Mouse (Mus musculus): ENCODE data around the gene Gm17720. TPM values are rescaled to one million over a fixed set of nuclear protein-coding genes. Genes with fewer than 3 reads are reported as not detected.

Gene Gm17720
- polyA plus RNA-seq (2012; rRNA removed) = not detected in 2 replicates
- polyA plus RNA-seq (2014; fragmentation: Nextera tagmentation; extraction: Ambion mirVana) = not detected in 2 replicates

- Histone ChIP-seq H3K4me3 (replicated peaks; ENCODE audit: low read length) (no peak within 1 kb of the TSS), H3K4me2 (replicated peaks; ENCODE audit: low read depth, low read length, severe bottlenecking) (no peak within 1 kb of the TSS), H3K27ac (replicated peaks; ENCODE audit: low read depth, low read length) (no peak within 1 kb of the TSS), H3K27me3 (ENCODE audit: control insufficient read depth, insufficient read depth, low read length) (no peaks in the 10 kb centered on the region), H3K9ac (ENCODE audit: low read depth, low read length, severe bottlenecking) (no peak within 1 kb of the TSS), H3K4me1 (ENCODE audit: control insufficient read depth, insufficient read depth, low read length) (no peaks in the 10 kb centered on the region), H3K9me3 (ENCODE audit: control insufficient read depth, low read length) (no peaks in the 10 kb centered on the region), H3K36me3 (ENCODE audit: control insufficient read depth, insufficient read depth, low read length) (no peaks in the 10 kb centered on the region)
- ATAC-seq (ENCODE audit: low FRiP score, low read depth) = no peak
- DNase-seq (ENCODE audit: low spot score) = no peak
- WGBS = 82% methylated on average over 3 of the region's 3 CpGs
- no peak for TF ChIP-seq POLR2A (IDR thresholded peaks at IDR 0.05; ENCODE audit: borderline replicate concordance, extremely low read depth, insufficient read depth, insufficient read length)
These were observed at the start of gene Gm17720 for GRCm38 (mm10) chr8:110102653-110103052. TSS of gene Gm17720 (minus strand) at chr8:110102753.

- Histone ChIP-seq H3K9ac (ENCODE audit: low read depth, low read length, severe bottlenecking) (no peak overlapping the region), H3K9me3 (ENCODE audit: control insufficient read depth, low read length) (no peaks in the 10 kb centered on the region), H3K4me3 (replicated peaks; ENCODE audit: low read length) (no peak overlapping the region), H3K27me3 (ENCODE audit: control insufficient read depth, insufficient read depth, low read length) (no peaks in the 10 kb centered on the region), H3K27ac (replicated peaks; ENCODE audit: low read depth, low read length) (no peak overlapping the region), H3K4me2 (replicated peaks; ENCODE audit: low read depth, low read length, severe bottlenecking) (no peak overlapping the region), H3K36me3 (ENCODE audit: control insufficient read depth, insufficient read depth, low read length) (no peaks in the 10 kb centered on the region), H3K4me1 (ENCODE audit: control insufficient read depth, insufficient read depth, low read length) (no peaks in the 10 kb centered on the region)
- TF ChIP-seq POLR2A (IDR thresholded peaks at IDR 0.05; ENCODE audit: borderline replicate concordance, extremely low read depth, insufficient read depth, insufficient read length) = no peak
- ATAC-seq (ENCODE audit: low FRiP score, low read depth) = no peak
- peak; percentile 61 for DNase-seq (ENCODE audit: low spot score)
- whole genome bisulfite sequencing = 1% methylated on average over 4 of the region's 4 CpGs
These were observed 43.0 kb upstream of the Gm17720 start for GRCm38 (mm10) chr8:110145538-110145937.

- H3K27ac ChIP-seq (replicated peaks; ENCODE audit: low read depth, low read length) = no peak overlapping the region
- no peaks in the 10 kb centered on the region for H3K27me3 ChIP-seq (ENCODE audit: control insufficient read depth, insufficient read depth, low read length)
- WGBS = 67% methylated on average over 4 of the region's 4 CpGs
- no peak overlapping the region for H3K4me3 ChIP-seq (replicated peaks; ENCODE audit: low read length)
- no peak for TF ChIP-seq POLR2A (IDR thresholded peaks at IDR 0.05; ENCODE audit: borderline replicate concordance, extremely low read depth, insufficient read depth, insufficient read length)
- H3K9ac ChIP-seq (ENCODE audit: low read depth, low read length, severe bottlenecking) = no peak overlapping the region
- no peak overlapping the region for H3K4me2 ChIP-seq (replicated peaks; ENCODE audit: low read depth, low read length, severe bottlenecking)
- H3K4me1 ChIP-seq (ENCODE audit: control insufficient read depth, insufficient read depth, low read length) = no peaks in the 10 kb centered on the region
- no peaks in the 10 kb centered on the region for H3K9me3 ChIP-seq (ENCODE audit: control insufficient read depth, low read length)
- no peak for DNase-seq (ENCODE audit: low spot score)
- ATAC-seq (ENCODE audit: low FRiP score, low read depth) = no peak
- no peaks in the 10 kb centered on the region for H3K36me3 ChIP-seq (ENCODE audit: control insufficient read depth, insufficient read depth, low read length)
These were observed 38.2 kb upstream of the Gm17720 start for GRCm38 (mm10) chr8:110140770-110141169.

GRCm38 (mm10) chr8:110140156-110140555, 37.6 kb upstream of the Gm17720 start:
- no peak overlapping the region for H3K9ac ChIP-seq (ENCODE audit: low read depth, low read length, severe bottlenecking)
- ATAC-seq (ENCODE audit: low FRiP score, low read depth) = no peak
- H3K27ac ChIP-seq (replicated peaks; ENCODE audit: low read depth, low read length) = no peak overlapping the region
- no peaks in the 10 kb centered on the region for H3K27me3 ChIP-seq (ENCODE audit: control insufficient read depth, insufficient read depth, low read length)
- TF ChIP-seq POLR2A (IDR thresholded peaks at IDR 0.05; ENCODE audit: borderline replicate concordance, extremely low read depth, insufficient read depth, insufficient read length) = no peak
- no peak overlapping the region for H3K4me3 ChIP-seq (replicated peaks; ENCODE audit: low read length)
- WGBS = 88% methylated on average over 3 of the region's 3 CpGs
- H3K9me3 ChIP-seq (ENCODE audit: control insufficient read depth, low read length) = no peaks in the 10 kb centered on the region
- no peaks in the 10 kb centered on the region for H3K4me1 ChIP-seq (ENCODE audit: control insufficient read depth, insufficient read depth, low read length)
- no peak overlapping the region for H3K4me2 ChIP-seq (replicated peaks; ENCODE audit: low read depth, low read length, severe bottlenecking)
- H3K36me3 ChIP-seq (ENCODE audit: control insufficient read depth, insufficient read depth, low read length) = no peaks in the 10 kb centered on the region
- no peak for DNase-seq (ENCODE audit: low spot score)

- no peak for ATAC-seq (ENCODE audit: low FRiP score, low read depth)
- H3K36me3 ChIP-seq (ENCODE audit: control insufficient read depth, insufficient read depth, low read length) = no peaks in the 10 kb centered on the region
These were observed 33.0 kb upstream of the Gm17720 start for GRCm38 (mm10) chr8:110135515-110135914.

GRCm38 (mm10) chr8:110134236-110134635, 31.7 kb upstream of the Gm17720 start:
- H3K27me3 ChIP-seq (ENCODE audit: control insufficient read depth, insufficient read depth, low read length) = no peaks in the 10 kb centered on the region
- ATAC-seq (ENCODE audit: low FRiP score, low read depth) = no peak
- H3K27ac ChIP-seq (replicated peaks; ENCODE audit: low read depth, low read length) = no peak overlapping the region
- H3K4me2 ChIP-seq (replicated peaks; ENCODE audit: low read depth, low read length, severe bottlenecking) = no peak overlapping the region
- H3K4me3 ChIP-seq (replicated peaks; ENCODE audit: low read length) = no peak overlapping the region
- DNase-seq (ENCODE audit: low spot score) = no peak
- TF ChIP-seq POLR2A (IDR thresholded peaks at IDR 0.05; ENCODE audit: borderline replicate concordance, extremely low read depth, insufficient read depth, insufficient read length) = no peak
- WGBS = 86% methylated on average over 8 of the region's 8 CpGs
- no peaks in the 10 kb centered on the region for H3K4me1 ChIP-seq (ENCODE audit: control insufficient read depth, insufficient read depth, low read length)
- no peaks in the 10 kb centered on the region for H3K9me3 ChIP-seq (ENCODE audit: control insufficient read depth, low read length)
- H3K9ac ChIP-seq (ENCODE audit: low read depth, low read length, severe bottlenecking) = no peak overlapping the region
- no peaks in the 10 kb centered on the region for H3K36me3 ChIP-seq (ENCODE audit: control insufficient read depth, insufficient read depth, low read length)

More at GRCm38 (mm10) chr8:110135515-110135914, 33.0 kb upstream of the Gm17720 start:
- H3K4me1 ChIP-seq (ENCODE audit: control insufficient read depth, insufficient read depth, low read length) = no peaks in the 10 kb centered on the region
- WGBS = 76% methylated on average over 7 of the region's 7 CpGs
- no peak overlapping the region for H3K9ac ChIP-seq (ENCODE audit: low read depth, low read length, severe bottlenecking)
- H3K4me3 ChIP-seq (replicated peaks; ENCODE audit: low read length) = no peak overlapping the region
- H3K27ac ChIP-seq (replicated peaks; ENCODE audit: low read depth, low read length) = no peak overlapping the region
- no peak overlapping the region for H3K4me2 ChIP-seq (replicated peaks; ENCODE audit: low read depth, low read length, severe bottlenecking)
- TF ChIP-seq POLR2A (IDR thresholded peaks at IDR 0.05; ENCODE audit: borderline replicate concordance, extremely low read depth, insufficient read depth, insufficient read length) = no peak
- no peaks in the 10 kb centered on the region for H3K27me3 ChIP-seq (ENCODE audit: control insufficient read depth, insufficient read depth, low read length)
- DNase-seq (ENCODE audit: low spot score) = no peak
- H3K9me3 ChIP-seq (ENCODE audit: control insufficient read depth, low read length) = no peaks in the 10 kb centered on the region
